Comparison of ENCODE assay signal across 15 mouse cellular contexts in the genomic region with DNA sequence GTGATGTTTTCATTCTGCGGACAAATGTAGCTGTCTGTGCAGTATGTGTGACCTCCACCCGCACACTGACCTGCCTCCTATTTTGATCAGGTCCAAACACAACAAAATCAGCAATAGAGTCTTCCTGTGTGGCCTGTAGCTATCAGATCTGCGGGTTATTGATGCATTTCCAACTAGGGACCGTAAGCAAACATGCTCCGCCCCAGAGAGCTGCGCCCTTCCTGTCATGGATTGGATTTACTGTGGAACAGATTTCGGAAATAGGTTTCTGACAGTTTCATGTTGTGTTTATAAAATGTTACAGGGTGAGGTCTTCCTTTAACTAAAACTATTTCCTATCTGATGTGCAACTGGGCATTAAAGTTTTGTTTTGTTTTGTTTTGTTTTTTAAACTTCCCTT.
DNase-seq lines count a peak whose midpoint lies in the region; ATAC-seq and TF ChIP-seq lines count a peak whose summit lies in the region.
"Had no signal": no experiment of that assay in that cellular context is flagged by ENCODE, and none has a peak within 500 bp of the region (broad histone marks: within the 10 kb centered on the region; RNA-seq: fewer than 3 reads in every experiment).

No protein-coding gene starts in this region.

- peak; percentile 95 for DNase-seq in heart, adult 11 months
- no peak for DNase-seq in heart, postnatal 14 days
- no peak for DNase-seq in stomach, postnatal 0 days (ENCODE audit: low spot score)
- DNase-seq in lung, embryonic 14.5 days = peak; percentile 56
- no peak for DNase-seq in adrenal gland, adult 18-20 months (ENCODE audit: low spot score in 2 of 2)
- no peak for DNase-seq in left cerebral cortex, postnatal 14 days (ENCODE audit: low spot score in 2 of 2)
- DNase-seq in hindbrain, embryonic 11.5 days (ENCODE audit: low spot score) = no peak
- DNase-seq: adrenal gland, postnatal 25 days; cerebellum, postnatal 25 days; gastrocnemius, postnatal 25 days; thymus, postnatal 14 days had no signal

- H3K27ac ChIP-seq in stomach, embryonic 16.5 days (ENCODE audit: low read length) = peak overlapping the region; percentile 33; the same call in 1 of the 2 replicates
- no peak overlapping the region for H3K27ac ChIP-seq in stomach, postnatal 0 days (replicated peaks)
- H3K27ac ChIP-seq in lung, embryonic 14.5 days (ENCODE audit: low read depth) = no peak overlapping the region
- no peak overlapping the region for H3K27ac ChIP-seq in hindbrain, embryonic 11.5 days (ENCODE audit: low read depth, low read length)
- H3K27ac ChIP-seq: heart, embryonic 15.5 days; limb, embryonic 12.5 days had no signal

- TF ChIP-seq CTCF in stomach, postnatal 0 days (IDR thresholded peaks at IDR 0.05; ENCODE audit: low read depth) = no peak
- no peak for TF ChIP-seq CTCF in lung, embryonic 14.5 days (IDR thresholded peaks at IDR 0.05; ENCODE audit: low read depth)

- H3K36me3 ChIP-seq in stomach, embryonic 16.5 days (ENCODE audit: control insufficient read depth, insufficient read depth, low read length) = no peaks in the 10 kb centered on the region
- H3K36me3 ChIP-seq in stomach, postnatal 0 days (ENCODE audit: control insufficient read depth, insufficient read depth, low read length) = no peaks in the 10 kb centered on the region
- peaks cover 3% of the 10 kb centered on the region; the same call in 1 of the 2 replicates for H3K36me3 ChIP-seq in lung, embryonic 14.5 days (ENCODE audit: insufficient read depth)
- no peaks in the 10 kb centered on the region for H3K36me3 ChIP-seq in hindbrain, embryonic 11.5 days (ENCODE audit: control insufficient read depth, insufficient read depth, low read length)
- H3K36me3 ChIP-seq: heart, embryonic 15.5 days had no signal

- no peaks in the 10 kb centered on the region for H3K9me3 ChIP-seq in stomach, embryonic 16.5 days (replicated peaks; ENCODE audit: control insufficient read depth, low read length)
- no peaks in the 10 kb centered on the region for H3K9me3 ChIP-seq in stomach, postnatal 0 days (ENCODE audit: control insufficient read depth, low read length)
- no peaks in the 10 kb centered on the region for H3K9me3 ChIP-seq in lung, embryonic 14.5 days (ENCODE audit: low read depth, low read length)
- H3K9me3 ChIP-seq in hindbrain, embryonic 11.5 days (ENCODE audit: control insufficient read depth, low read length) = no peaks in the 10 kb centered on the region
- H3K9me3 ChIP-seq: heart, embryonic 15.5 days; limb, embryonic 12.5 days had no signal

- 58% methylated on average over 7 of the region's 7 CpGs for WGBS in stomach, embryonic 16.5 days
- WGBS in stomach, postnatal 0 days = 53% methylated on average over 7 of the region's 7 CpGs
- WGBS in lung, embryonic 14.5 days = 57% methylated on average over 7 of the region's 7 CpGs
- 86% methylated on average over 7 of the region's 7 CpGs for WGBS in hindbrain, embryonic 11.5 days

- H3K4me2 ChIP-seq in stomach, embryonic 16.5 days (ENCODE audit: low read depth, low read length) = no peak overlapping the region
- no peak overlapping the region for H3K4me2 ChIP-seq in stomach, postnatal 0 days (replicated peaks; ENCODE audit: low read depth)
- H3K4me2 ChIP-seq in lung, embryonic 14.5 days = no peak overlapping the region
- H3K4me2 ChIP-seq in hindbrain, embryonic 11.5 days (replicated peaks; ENCODE audit: low read depth, low read length) = no peak overlapping the region
- H3K4me2 ChIP-seq: heart, embryonic 15.5 days; limb, embryonic 12.5 days had no signal

- peaks cover 5% of the 10 kb centered on the region; the same call in 1 of the 2 replicates for H3K4me1 ChIP-seq in stomach, embryonic 16.5 days (ENCODE audit: control insufficient read depth, insufficient read depth, low read length)
- H3K4me1 ChIP-seq in stomach, postnatal 0 days (replicated peaks; ENCODE audit: control insufficient read depth, insufficient read depth) = no peaks in the 10 kb centered on the region
- H3K4me1 ChIP-seq in lung, embryonic 14.5 days (ENCODE audit: insufficient read depth) = no peaks in the 10 kb centered on the region; the same call in 1 of the 2 replicates
- H3K4me1 ChIP-seq in hindbrain, embryonic 11.5 days (replicated peaks; ENCODE audit: control insufficient read depth, insufficient read depth, low read length) = no peaks in the 10 kb centered on the region
- H3K4me1 ChIP-seq: heart, embryonic 15.5 days had no signal

- no peaks in the 10 kb centered on the region for H3K27me3 ChIP-seq in stomach, embryonic 16.5 days (ENCODE audit: control insufficient read depth, insufficient read depth, low read length)
- H3K27me3 ChIP-seq in stomach, postnatal 0 days (ENCODE audit: control insufficient read depth, insufficient read depth, low read length) = no peaks in the 10 kb centered on the region
- no peaks in the 10 kb centered on the region for H3K27me3 ChIP-seq in lung, embryonic 14.5 days (ENCODE audit: insufficient read depth, low read length)
- no peaks in the 10 kb centered on the region for H3K27me3 ChIP-seq in hindbrain, embryonic 11.5 days (ENCODE audit: control insufficient read depth, insufficient read depth, low read length)
- H3K27me3 ChIP-seq: heart, embryonic 15.5 days; limb, embryonic 12.5 days had no signal

- intact Hi-C loops in heart, postnatal 14 days (cut with DNase I) = no loop called here
- intact Hi-C loops in left cerebral cortex, postnatal 14 days (cut with DNase I) = no loop called here

- TF ChIP-seq EP300 in stomach, postnatal 0 days (optimal IDR thresholded peaks at IDR 0.05) = no peak

- no peak overlapping the region for H3K4me3 ChIP-seq in stomach, embryonic 16.5 days (replicated peaks; ENCODE audit: low read length)
- no peak overlapping the region for H3K4me3 ChIP-seq in stomach, postnatal 0 days (ENCODE audit: low read depth, low read length)
- no peak overlapping the region for H3K4me3 ChIP-seq in lung, embryonic 14.5 days (ENCODE audit: low read depth, low read length)
- H3K4me3 ChIP-seq in hindbrain, embryonic 11.5 days (ENCODE audit: low read depth, low read length) = no peak overlapping the region
- H3K4me3 ChIP-seq: heart, embryonic 15.5 days; limb, embryonic 12.5 days had no signal

- no peak overlapping the region; the same call in 1 of the 2 replicates for H3K9ac ChIP-seq in stomach, embryonic 16.5 days (ENCODE audit: low read length)
- no peak overlapping the region for H3K9ac ChIP-seq in stomach, postnatal 0 days (ENCODE audit: low read length)
- H3K9ac ChIP-seq in lung, embryonic 14.5 days = no peak overlapping the region
- H3K9ac ChIP-seq in hindbrain, embryonic 11.5 days (ENCODE audit: low read depth, low read length) = no peak overlapping the region
- H3K9ac ChIP-seq: heart, embryonic 15.5 days; limb, embryonic 12.5 days had no signal

- no peak for ATAC-seq in stomach, embryonic 16.5 days (ENCODE audit: insufficient read depth, low FRiP score)
- no peak for ATAC-seq in stomach, postnatal 0 days (ENCODE audit: low FRiP score, low TSS enrichment)
- no peak for ATAC-seq in lung, embryonic 14.5 days (ENCODE audit: insufficient read depth)
- ATAC-seq in hindbrain, embryonic 11.5 days (ENCODE audit: low FRiP score) = no peak
- ATAC-seq: hindbrain, embryonic 16.5 days had no signal

Comparison
In these comparisons a context has a peak if more than half of its experiments do, and no peak if none do; other contexts are left out.
1. DNase-seq: peak in heart, adult 11 months (single experiment) and lung, embryonic 14.5 days (single experiment); none in heart, postnatal 14 days (0 of 2), stomach, postnatal 0 days (single experiment), adrenal gland, adult 18-20 months (0 of 2), left cerebral cortex, postnatal 14 days (0 of 2) and hindbrain, embryonic 11.5 days (single experiment).